8 mouse cellular contexts compared by ENCODE assay signal in the genomic region with DNA sequence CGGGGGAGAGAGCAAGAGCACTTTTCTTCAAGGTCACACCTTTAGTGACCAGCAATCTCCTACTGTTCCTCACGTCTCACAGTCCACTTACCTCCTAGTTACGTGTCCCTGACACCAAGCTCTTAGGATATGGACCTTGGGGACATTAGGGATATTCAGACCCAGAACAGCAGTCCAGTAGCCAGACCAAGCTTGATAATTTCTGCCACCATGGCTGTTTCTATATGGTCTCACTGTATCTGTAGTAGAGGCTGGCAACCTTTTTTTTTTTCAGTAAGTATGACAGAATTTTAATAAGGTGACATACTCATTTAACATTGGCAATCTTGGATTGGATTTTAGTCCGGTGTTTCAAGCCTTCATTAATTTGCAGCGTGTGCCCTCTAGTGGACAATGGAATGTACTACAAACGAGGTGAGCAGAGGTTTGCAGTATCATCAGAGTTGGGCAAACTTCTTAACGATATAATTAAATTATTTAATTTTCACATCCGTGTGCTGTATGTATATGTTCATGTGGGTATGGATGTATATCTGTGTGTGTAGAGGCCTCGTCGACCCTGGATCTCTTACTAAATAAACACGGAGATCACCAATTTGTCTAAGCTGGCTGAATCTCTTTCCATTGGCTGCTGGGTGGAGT. TPM values are rescaled to one million over a fixed set of nuclear protein-coding genes. Genes with fewer than 3 reads are reported as not detected.
DNase-seq lines count a peak whose midpoint lies in the region; ATAC-seq and TF ChIP-seq lines count a peak whose summit lies in the region.

No protein-coding gene starts in this region.

- H3K9me3 ChIP-seq in liver, postnatal 0 days (ENCODE audit: low read length) = no peaks in the 10 kb centered on the region
- no peaks in the 10 kb centered on the region for H3K9me3 ChIP-seq in neural tube, embryonic 13.5 days

- no peaks in the 10 kb centered on the region for H3K4me1 ChIP-seq in spleen, adult 2 months (ENCODE audit: control insufficient read depth, insufficient read depth, insufficient read length)
- no peaks in the 10 kb centered on the region for H3K4me1 ChIP-seq in liver, postnatal 0 days (ENCODE audit: insufficient read depth)
- H3K4me1 ChIP-seq in neural tube, embryonic 13.5 days (replicated peaks) = no peaks in the 10 kb centered on the region

- TF ChIP-seq EP300 in liver, postnatal 0 days (IDR thresholded peaks at IDR 0.05; ENCODE audit: low read depth) = no peak

- H3K9ac ChIP-seq in liver, postnatal 0 days (replicated peaks) = no peak overlapping the region
- H3K9ac ChIP-seq in neural tube, embryonic 13.5 days = no peak overlapping the region

- 0 out of 2 replicates have a peak, but pooled peaks have one; percentile 57 for ATAC-seq in erythroid progenitor cell, adult 5-6 weeks (replicated peaks; ENCODE audit: low FRiP score, poor library complexity, severe bottlenecking)
- no peak for ATAC-seq in liver, postnatal 0 days
- peak; percentile 63; the same call in 1 of the 2 replicates for ATAC-seq in neural tube, embryonic 13.5 days (ENCODE audit: low read depth)

- no peak overlapping the region for H3K4me3 ChIP-seq in spleen, adult 2 months (ENCODE audit: extremely low read depth, insufficient read depth, insufficient read length)
- no peak overlapping the region for H3K4me3 ChIP-seq in liver, postnatal 0 days (ENCODE audit: low read depth, low read length)
- no peak overlapping the region for H3K4me3 ChIP-seq in neural tube, embryonic 13.5 days

- H3K27ac ChIP-seq in spleen, adult 2 months (ENCODE audit: insufficient read depth, low read length) = no peak overlapping the region
- no peak overlapping the region for H3K27ac ChIP-seq in liver, postnatal 0 days (ENCODE audit: low read depth)
- no peak overlapping the region for H3K27ac ChIP-seq in neural tube, embryonic 13.5 days (replicated peaks)

- H3K4me2 ChIP-seq in liver, postnatal 0 days (ENCODE audit: low read depth, low read length) = no peak overlapping the region
- H3K4me2 ChIP-seq in neural tube, embryonic 13.5 days = no peak overlapping the region

- 14% methylated on average over 11 of the region's 11 CpGs for WGBS in spleen, adult 2 months
- 8% methylated on average over 10 of the region's 11 CpGs for WGBS in liver, postnatal 0 days (ENCODE audit: insufficient replicate concordance)
- WGBS in neural tube, embryonic 13.5 days = 19% methylated on average over 11 of the region's 11 CpGs

- H3K36me3 ChIP-seq in spleen, adult 2 months (ENCODE audit: control insufficient read depth, insufficient read depth, low read length) = no peaks in the 10 kb centered on the region
- no peaks in the 10 kb centered on the region for H3K36me3 ChIP-seq in liver, postnatal 0 days (replicated peaks; ENCODE audit: insufficient read depth, low read length)
- H3K36me3 ChIP-seq in neural tube, embryonic 13.5 days = no peaks in the 10 kb centered on the region

- TF ChIP-seq CTCF in spleen, adult 2 months (IDR thresholded peaks at IDR 0.05; ENCODE audit: extremely low read depth, insufficient read depth, insufficient read length, insufficient replicate concordance) = peak; percentile 35; the same call in 1 of the 2 replicates
- peak; percentile 84 for TF ChIP-seq CTCF in liver, postnatal 0 days (IDR thresholded peaks at IDR 0.05; ENCODE audit: low read depth)

- TF ChIP-seq POLR2A in spleen, adult 2 months (IDR thresholded peaks at IDR 0.05; ENCODE audit: low read depth, low read length) = no peak

- DNase-seq in spleen, adult 2 months (ENCODE audit: low read depth in 1 of 2, low spot score in 2 of 2) = peak; percentile 15 to 31
- DNase-seq in spleen, adult 12 weeks (ENCODE audit: low spot score) = no peak
- DNase-seq in adrenal gland, postnatal 25 days = peak; percentile 31
- peak; percentile 82 for DNase-seq in induced T-regulatory cell, adult 2 months (ENCODE audit: low read depth)
- peak; percentile 29 for DNase-seq in liver, postnatal 0 days
- no peak for DNase-seq in gastrocnemius, adult 8-10 months (ENCODE audit: low spot score in 2 of 2)

- H3K27me3 ChIP-seq in spleen, adult 2 months (ENCODE audit: control insufficient read depth, insufficient read depth, low read length) = no peaks in the 10 kb centered on the region
- no peaks in the 10 kb centered on the region for H3K27me3 ChIP-seq in liver, postnatal 0 days (ENCODE audit: insufficient read depth, low read length)
- 0 out of 2 replicates have a peak, but pooled peaks cover 3% of the 10 kb centered on the region for H3K27me3 ChIP-seq in neural tube, embryonic 13.5 days

RNA-seq across cellular contexts. Expression of a gene that starts 17.1 kb away (rescaled TPM):
- polyA plus RNA-seq in spleen, adult 2 months (2012; rRNA removed) = 0.46 and 0.60 TPM in 2 replicates
- total RNA-seq in adrenal gland, postnatal 25 days (2021) = 1.3 and 2.2 TPM in 2 replicates
- total RNA-seq in erythroid progenitor cell, adult 5-6 weeks (2015; ENCODE audit: low replicate concordance) = not detected in 2 replicates
- total RNA-seq in erythroid progenitor cell, adult 5-6 weeks (2017; ENCODE audit: low replicate concordance) = not detected in 2 replicates
- polyA plus RNA-seq in liver, postnatal 0 days (2015; fragmentation: Nextera tagmentation; extraction: Ambion mirVana) = not detected in 2 replicates
- 100 and 103 TPM in 2 replicates for polyA plus RNA-seq in neural tube, embryonic 13.5 days (2015; fragmentation: Nextera tagmentation; extraction: Ambion mirVana)
- not detected for total RNA-seq in gastrocnemius, adult 8-10 months (2022)

RNA-seq across cellular contexts. Expression of a gene that starts 54.2 kb away (rescaled TPM):
- polyA plus RNA-seq in spleen, adult 2 months (2012; rRNA removed) = 0.08 TPM in 1 of 2 replicates, not detected in the other
- not detected in 2 replicates for total RNA-seq in adrenal gland, postnatal 25 days (2021)
- total RNA-seq in erythroid progenitor cell, adult 5-6 weeks (2015; ENCODE audit: low replicate concordance) = not detected in 2 replicates
- not detected in 2 replicates for total RNA-seq in erythroid progenitor cell, adult 5-6 weeks (2017; ENCODE audit: low replicate concordance)
- not detected in 2 replicates for polyA plus RNA-seq in liver, postnatal 0 days (2015; fragmentation: Nextera tagmentation; extraction: Ambion mirVana)
- not detected in 2 replicates for polyA plus RNA-seq in neural tube, embryonic 13.5 days (2015; fragmentation: Nextera tagmentation; extraction: Ambion mirVana)
- not detected for total RNA-seq in gastrocnemius, adult 8-10 months (2022)

Comparison
In these comparisons a context has a peak if more than half of its experiments do, and no peak if none do; other contexts are left out.
1. DNase-seq: peak in spleen, adult 2 months (2 of 2), adrenal gland, postnatal 25 days (single experiment), induced T-regulatory cell, adult 2 months (single experiment) and liver, postnatal 0 days (single experiment); none in spleen, adult 12 weeks (single experiment) and gastrocnemius, adult 8-10 months (0 of 2).